Mouse (Mus musculus): Measurements from ENCODE around the gene Sco2. TPM values are rescaled to one million over a fixed set of nuclear protein-coding genes. Genes with fewer than 3 reads are reported as not detected.

Gene Sco2
- polyA plus RNA-seq, 1 experiment from 2014 or later = 15.9 TPM

GRCm38 (mm10) chr15:89396883-89397282, 23.2 kb upstream of the Sco2 start:
- Histone ChIP-seq H3K4me1 (ENCODE audit: control insufficient read depth, insufficient read depth, low read length) (peaks cover 6% of the 10 kb centered on the region; the same call in 1 of the 2 replicates), H3K9ac (ENCODE audit: low read depth, low read length) (no peak overlapping the region), H3K27ac (ENCODE audit: low read length) (no peak overlapping the region; the same call in 1 of the 2 replicates), H3K4me2 (ENCODE audit: low read depth, low read length) (no peak overlapping the region), H3K4me3 (ENCODE audit: low read length) (no peak overlapping the region), H3K27me3 (replicated peaks; ENCODE audit: control insufficient read depth, insufficient read depth, low read length) (no peaks in the 10 kb centered on the region), H3K9me3 (ENCODE audit: control insufficient read depth, low read length) (no peaks in the 10 kb centered on the region), H3K36me3 (ENCODE audit: control insufficient read depth, insufficient read depth, low read length) (no peaks in the 10 kb centered on the region)
- peak; percentile 94 for ATAC-seq
- WGBS = 68% methylated on average over 4 of the region's 4 CpGs

DNA sequence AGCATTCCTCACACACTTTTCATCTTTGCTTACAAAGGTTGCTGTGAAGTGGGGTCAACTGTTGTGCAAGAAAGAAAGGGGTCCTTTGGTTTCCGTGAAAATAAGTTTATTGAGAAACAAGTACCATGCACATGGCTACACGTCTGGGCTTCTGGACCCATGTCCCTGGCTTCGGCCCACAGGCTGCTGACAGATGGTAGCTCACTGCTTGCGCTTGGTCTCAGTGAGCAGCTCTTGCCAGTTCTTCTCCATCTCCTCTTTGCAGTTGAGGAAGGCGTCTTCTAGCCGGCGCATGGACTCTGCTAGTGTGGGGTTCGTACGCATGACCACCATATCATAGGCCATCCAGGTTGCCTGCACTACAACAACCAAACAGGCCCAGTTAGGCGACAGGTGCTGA, 16.4 kb upstream of the Sco2 start:
- H3K27ac ChIP-seq (ENCODE audit: low read length) = no peak overlapping the region
- peaks cover 3% of the 10 kb centered on the region; the same call in 1 of the 2 replicates for H3K27me3 ChIP-seq (replicated peaks; ENCODE audit: control insufficient read depth, insufficient read depth, low read length)
- no peaks in the 10 kb centered on the region for H3K36me3 ChIP-seq (ENCODE audit: control insufficient read depth, insufficient read depth, low read length)
- ATAC-seq = no peak
- H3K4me2 ChIP-seq (ENCODE audit: low read depth, low read length) = no peak overlapping the region
- no peaks in the 10 kb centered on the region for H3K4me1 ChIP-seq (ENCODE audit: control insufficient read depth, insufficient read depth, low read length)
- no peaks in the 10 kb centered on the region for H3K9me3 ChIP-seq (ENCODE audit: control insufficient read depth, low read length)
- WGBS = 91% methylated on average over 10 of the region's 10 CpGs
- no peak overlapping the region for H3K4me3 ChIP-seq (ENCODE audit: low read length)
- no peak overlapping the region for H3K9ac ChIP-seq (ENCODE audit: low read depth, low read length)

DNA sequence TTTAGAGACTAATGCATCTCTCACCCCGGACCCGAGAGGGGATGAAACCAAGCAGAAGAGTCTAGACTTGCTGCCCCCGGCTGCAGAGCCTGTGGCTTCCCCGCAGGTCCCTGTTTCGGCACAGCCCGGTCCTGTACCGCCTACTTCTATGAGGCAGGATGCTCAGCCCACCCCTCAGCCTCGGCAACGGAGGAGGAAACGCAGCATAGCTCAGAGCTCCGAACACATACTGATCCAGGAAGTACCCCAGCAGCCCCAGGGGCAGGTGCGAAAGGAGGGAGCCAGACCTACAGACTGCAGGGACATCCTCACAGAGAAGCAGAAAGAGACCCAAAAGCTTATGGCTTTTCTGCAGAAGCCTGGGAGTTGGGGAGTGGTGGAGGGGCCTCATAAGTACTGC, 13.5 kb upstream of the Sco2 start:
- no peak overlapping the region for H3K4me2 ChIP-seq (ENCODE audit: low read depth, low read length)
- ATAC-seq = no peak
- H3K27me3 ChIP-seq (replicated peaks; ENCODE audit: control insufficient read depth, insufficient read depth, low read length) = peaks cover 3% of the 10 kb centered on the region
- H3K4me3 ChIP-seq (ENCODE audit: low read length) = no peak overlapping the region
- 42% methylated on average over 12 of the region's 12 CpGs for WGBS
- H3K27ac ChIP-seq (ENCODE audit: low read length) = no peak overlapping the region
- no peaks in the 10 kb centered on the region for H3K4me1 ChIP-seq (ENCODE audit: control insufficient read depth, insufficient read depth, low read length)
- H3K36me3 ChIP-seq (ENCODE audit: control insufficient read depth, insufficient read depth, low read length) = no peaks in the 10 kb centered on the region
- no peaks in the 10 kb centered on the region for H3K9me3 ChIP-seq (ENCODE audit: control insufficient read depth, low read length)
- H3K9ac ChIP-seq (ENCODE audit: low read depth, low read length) = no peak overlapping the region

DNA sequence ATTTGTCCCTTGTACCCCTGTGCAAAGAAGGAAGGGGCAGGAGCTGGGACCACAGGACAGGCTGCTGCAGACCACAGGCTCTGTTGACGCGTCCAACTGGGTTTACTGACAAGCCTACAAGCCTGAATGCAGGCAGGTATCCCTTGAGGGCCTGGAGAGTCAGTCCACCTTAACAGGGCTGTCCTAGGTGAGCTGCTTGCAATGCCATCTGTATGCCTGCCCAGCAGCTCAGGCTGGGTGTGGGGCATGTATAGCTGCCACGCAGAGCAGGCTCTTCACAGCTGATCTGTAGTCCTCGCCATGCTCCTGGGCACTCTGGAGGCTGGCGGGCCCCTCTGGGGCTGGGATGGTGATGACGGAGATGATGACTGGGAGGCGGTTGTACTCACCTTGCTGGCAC, 11.0 kb upstream of the Sco2 start, which contains the start of gene Klhdc7b:
TSS of gene Klhdc7b (plus strand) at position 301 of the 400 bp plus-strand sequence.
- Histone ChIP-seq H3K27ac (ENCODE audit: low read length) (no peak within 1 kb of the TSS), H3K27me3 (replicated peaks; ENCODE audit: control insufficient read depth, insufficient read depth, low read length) (peaks cover 9% of the 10 kb centered on the region), H3K4me3 (ENCODE audit: low read length) (no peak within 1 kb of the TSS), H3K9me3 (ENCODE audit: control insufficient read depth, low read length) (no peaks in the 10 kb centered on the region), H3K4me2 (ENCODE audit: low read depth, low read length) (no peak within 1 kb of the TSS), H3K9ac (ENCODE audit: low read depth, low read length) (no peak within 1 kb of the TSS), H3K36me3 (ENCODE audit: control insufficient read depth, insufficient read depth, low read length) (no peaks in the 10 kb centered on the region), H3K4me1 (ENCODE audit: control insufficient read depth, insufficient read depth, low read length) (no peaks in the 10 kb centered on the region)
- no peak for ATAC-seq
- WGBS = 89% methylated on average over 7 of the region's 7 CpGs

DNA sequence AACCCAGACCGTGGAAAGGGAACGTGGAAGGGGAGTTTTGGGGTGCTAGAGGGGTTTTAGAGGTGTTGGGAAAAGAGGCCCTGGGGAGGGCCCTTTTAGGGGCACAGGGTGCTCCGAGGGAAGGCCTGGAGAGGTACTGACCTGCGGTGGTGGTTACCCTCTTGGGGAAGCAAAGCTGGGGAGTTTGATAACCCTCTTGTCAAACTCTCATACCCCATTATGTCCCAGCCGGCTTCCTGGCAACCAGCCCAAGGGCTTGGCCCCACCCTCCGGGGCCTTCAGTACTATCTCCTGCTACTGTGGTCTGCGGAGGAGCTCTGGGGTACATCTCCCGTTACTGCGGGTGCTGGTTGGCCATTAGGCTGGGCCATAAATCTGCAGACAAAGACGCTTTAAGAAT, 5.8 kb upstream of the Sco2 start:
- Histone ChIP-seq H3K27ac (ENCODE audit: low read length) (no peak overlapping the region), H3K9me3 (ENCODE audit: control insufficient read depth, low read length) (no peaks in the 10 kb centered on the region), H3K27me3 (replicated peaks; ENCODE audit: control insufficient read depth, insufficient read depth, low read length) (peaks cover 44% of the 10 kb centered on the region), H3K9ac (ENCODE audit: low read depth, low read length) (peak overlapping the region; percentile 39; the same call in 1 of the 2 replicates), H3K4me3 (ENCODE audit: low read length) (peak overlapping the region; percentile 44), H3K36me3 (ENCODE audit: control insufficient read depth, insufficient read depth, low read length) (no peaks in the 10 kb centered on the region), H3K4me1 (ENCODE audit: control insufficient read depth, insufficient read depth, low read length) (peaks cover 20% of the 10 kb centered on the region), H3K4me2 (ENCODE audit: low read depth, low read length) (peak overlapping the region; percentile 78)
- no peak for ATAC-seq
- 11% methylated on average over 10 of the region's 10 CpGs for WGBS

- ATAC-seq = peak; percentile 19; the same call in 1 of the 2 replicates
- no peaks in the 10 kb centered on the region for H3K36me3 ChIP-seq (ENCODE audit: control insufficient read depth, insufficient read depth, low read length)
- under 1% methylated on average over 33 of the region's 33 CpGs for WGBS
Measured at GRCm38 (mm10) chr15:89378831-89379401, 5.3 kb upstream of the Sco2 start, which contains the start of gene Odf3b. Gene Odf3b, minus strand, starts transcription at chr15:89379282.

DNA sequence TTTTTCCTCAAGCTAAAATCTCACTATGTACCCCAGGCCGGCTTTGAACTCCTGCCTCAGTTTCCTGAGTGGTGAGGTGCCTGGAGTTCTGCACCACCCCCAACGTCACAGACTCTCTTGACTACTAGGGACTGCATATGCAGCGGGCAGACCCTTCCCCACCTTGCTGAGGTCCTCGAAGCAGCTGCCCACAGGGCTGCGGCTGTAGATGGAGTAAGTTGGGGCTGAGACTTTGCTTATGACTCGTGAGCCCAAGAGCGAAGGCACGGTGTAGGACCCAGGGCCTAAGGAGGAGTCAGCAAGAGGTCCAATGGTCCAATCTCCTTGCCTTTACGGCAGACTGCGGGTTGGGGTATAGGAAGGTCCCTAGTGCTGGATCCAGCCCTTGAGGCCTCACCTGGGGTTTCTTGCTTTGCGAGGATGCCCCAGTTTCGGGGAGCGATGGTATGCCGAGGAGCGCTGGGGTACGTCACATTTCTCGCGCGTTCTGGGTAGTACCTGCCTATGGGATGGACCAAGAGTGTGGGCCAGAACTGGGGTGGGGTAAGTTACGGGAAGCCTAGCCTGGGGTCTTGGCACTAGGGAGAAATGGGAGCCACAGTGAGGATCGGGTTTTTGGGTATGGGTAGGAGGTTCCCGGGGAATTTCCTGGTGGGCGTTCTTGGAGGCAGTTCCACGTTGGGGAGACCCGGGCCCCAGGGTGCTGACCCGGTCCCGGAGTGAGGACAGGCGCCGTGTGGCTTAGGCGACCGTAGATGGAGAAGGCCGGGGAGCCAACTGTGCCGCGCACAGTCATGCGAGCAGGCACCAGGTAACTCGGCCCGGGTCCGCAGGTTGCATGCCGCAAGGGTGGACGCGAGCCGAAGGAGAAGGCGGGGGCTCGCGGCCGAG, 4.5 kb upstream of the Sco2 start:
- Histone ChIP-seq H3K9me3 (ENCODE audit: control insufficient read depth, low read length) (no peaks in the 10 kb centered on the region), H3K27me3 (replicated peaks; ENCODE audit: control insufficient read depth, insufficient read depth, low read length) (peaks cover 44% of the 10 kb centered on the region), H3K9ac (ENCODE audit: low read depth, low read length) (peak overlapping the region; percentile 39), H3K4me2 (ENCODE audit: low read depth, low read length) (peak overlapping the region; percentile 78), H3K36me3 (ENCODE audit: control insufficient read depth, insufficient read depth, low read length) (no peaks in the 10 kb centered on the region), H3K4me1 (ENCODE audit: control insufficient read depth, insufficient read depth, low read length) (peaks cover 23% of the 10 kb centered on the region), H3K27ac (ENCODE audit: low read length) (no peak overlapping the region), H3K4me3 (ENCODE audit: low read length) (peak overlapping the region; percentile 44)
- 15% methylated on average over 45 of the region's 46 CpGs for WGBS
- ATAC-seq = no peak

More at GRCm38 (mm10) chr15:89378831-89379401, 5.3 kb upstream of the Sco2 start, which contains the start of gene Odf3b:
- Histone ChIP-seq H3K27ac (ENCODE audit: low read length) (no peak within 1 kb of the TSS), H3K9ac (ENCODE audit: low read depth, low read length) (peak within 1 kb of the TSS; percentile 39), H3K27me3 (replicated peaks; ENCODE audit: control insufficient read depth, insufficient read depth, low read length) (peaks cover 44% of the 10 kb centered on the region), H3K4me2 (ENCODE audit: low read depth, low read length) (peak within 1 kb of the TSS; percentile 78), H3K9me3 (ENCODE audit: control insufficient read depth, low read length) (no peaks in the 10 kb centered on the region), H3K4me1 (ENCODE audit: control insufficient read depth, insufficient read depth, low read length) (peaks cover 23% of the 10 kb centered on the region), H3K4me3 (ENCODE audit: low read length) (peak within 1 kb of the TSS; percentile 44)

DNA sequence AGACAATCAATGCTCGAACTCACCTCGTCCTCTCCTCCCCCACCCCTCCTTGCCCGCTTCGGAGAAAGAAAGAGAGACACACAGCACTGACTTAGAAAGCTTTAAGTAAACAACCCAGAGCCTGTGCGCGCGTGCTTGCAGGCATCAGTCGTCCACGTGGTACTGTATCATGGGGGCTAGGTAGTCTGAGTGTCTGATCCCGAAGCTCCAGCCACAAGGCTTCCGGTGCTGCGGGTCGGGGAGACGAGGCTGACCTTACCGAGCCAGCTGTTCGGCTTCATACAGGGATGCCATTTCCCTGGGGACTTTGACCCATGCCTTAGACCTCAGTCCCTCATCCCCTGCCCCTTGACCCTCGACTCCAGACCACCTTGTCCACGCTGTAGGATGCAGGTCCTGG, 3.7 kb upstream of the Sco2 start:
- Histone ChIP-seq H3K9me3 (ENCODE audit: control insufficient read depth, low read length) (no peaks in the 10 kb centered on the region), H3K36me3 (ENCODE audit: control insufficient read depth, insufficient read depth, low read length) (no peaks in the 10 kb centered on the region), H3K4me3 (ENCODE audit: low read length) (peak overlapping the region; percentile 19; the same call in 1 of the 2 replicates), H3K4me1 (ENCODE audit: control insufficient read depth, insufficient read depth, low read length) (peaks cover 29% of the 10 kb centered on the region), H3K4me2 (ENCODE audit: low read depth, low read length) (peak overlapping the region; percentile 30; the same call in 1 of the 2 replicates), H3K27ac (ENCODE audit: low read length) (no peak overlapping the region), H3K27me3 (replicated peaks; ENCODE audit: control insufficient read depth, insufficient read depth, low read length) (peaks cover 44% of the 10 kb centered on the region), H3K9ac (ENCODE audit: low read depth, low read length) (0 out of 2 replicates have a peak overlapping the region, but pooled peaks have one; percentile 4)
- ATAC-seq = no peak
- WGBS = 3% methylated on average over 18 of the region's 18 CpGs

DNA sequence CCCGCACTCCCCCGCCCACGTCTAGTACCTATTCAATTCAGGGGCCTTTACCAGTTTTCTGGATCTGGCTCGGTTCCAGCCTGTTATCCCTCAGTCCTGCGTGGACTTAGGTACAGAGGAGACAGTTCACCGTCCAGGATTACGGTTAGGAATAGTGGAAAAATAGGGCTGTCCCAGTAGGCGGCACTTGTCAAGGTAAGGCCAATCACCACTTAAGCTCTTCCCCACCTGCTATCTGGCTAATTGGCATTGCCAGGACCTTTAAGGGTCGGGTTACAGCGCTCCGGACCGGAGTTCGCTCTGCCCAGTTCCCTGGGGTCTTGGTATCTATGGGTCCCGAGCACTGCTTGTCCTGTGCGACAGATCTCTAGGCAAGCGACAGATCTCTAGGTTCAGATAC, 3.3 kb upstream of the Sco2 start, which contains the start of gene Tymp:
TSS of gene Tymp (minus strand) at position 83 of the 400 bp plus-strand sequence.
- 23% methylated on average over 16 of the region's 16 CpGs for WGBS
- Histone ChIP-seq H3K4me1 (ENCODE audit: control insufficient read depth, insufficient read depth, low read length) (peaks cover 30% of the 10 kb centered on the region), H3K4me3 (ENCODE audit: low read length) (peak within 1 kb of the TSS; percentile 19; the same call in 1 of the 2 replicates), H3K9ac (ENCODE audit: low read depth, low read length) (0 out of 2 replicates have a peak within 1 kb of the TSS, but pooled peaks have one; percentile 4), H3K27ac (ENCODE audit: low read length) (no peak within 1 kb of the TSS), H3K27me3 (replicated peaks; ENCODE audit: control insufficient read depth, insufficient read depth, low read length) (peaks cover 44% of the 10 kb centered on the region), H3K36me3 (ENCODE audit: control insufficient read depth, insufficient read depth, low read length) (peaks cover 2% of the 10 kb centered on the region), H3K9me3 (ENCODE audit: control insufficient read depth, low read length) (no peaks in the 10 kb centered on the region), H3K4me2 (ENCODE audit: low read depth, low read length) (peak within 1 kb of the TSS; percentile 30; the same call in 1 of the 2 replicates)
- no peak for ATAC-seq

Measured in intestine, embryonic 16.5 days (tissue).